Mouse (Mus musculus) heart, embryonic 16.5 days (tissue): Measurements from ENCODE around the gene Ywhaq. TPM values are rescaled to one million over a fixed set of nuclear protein-coding genes. Genes with fewer than 3 reads are reported as not detected.

Source experiments
- ATAC-seq: fragments of 200-750 bp; cut with Nextera tagmentation; replicated peaks from 2 replicates; pipeline ENCODE4 v1.8.0; 2017; ENCODE audit warnings: moderate number of reproducible peaks; ENCODE audit not compliant: insufficient read depth, low FRiP score; ENCODE audit errors: extremely low read depth
- H3K27ac ChIP-seq: fragments of 300-500 bp; sonication (generic); 2 replicates; pipeline ENCODE4 v1.5.1; 2014; ENCODE audit warnings: mild to moderate bottlenecking, low read length, control low read depth, moderate library complexity
- H3K27me3 ChIP-seq: fragments of 300-500 bp; sonication (generic); 2 replicates; pipeline ENCODE4 v1.6.1; 2014; ENCODE audit warnings: low read length, mixed read lengths; ENCODE audit not compliant: control insufficient read depth, insufficient read depth
- H3K36me3 ChIP-seq: fragments of 300-500 bp; sonication (generic); 2 replicates; pipeline ENCODE4 v1.6.1; 2014; ENCODE audit not compliant: control insufficient read depth, insufficient read depth
- H3K4me1 ChIP-seq: fragments of 300-500 bp; sonication (generic); 2 replicates; pipeline ENCODE4 v1.6.1; 2014; ENCODE audit warnings: low read length, mixed read lengths; ENCODE audit not compliant: control insufficient read depth, insufficient read depth
- H3K4me2 ChIP-seq: fragments of 300-500 bp; sonication (generic); 2 replicates; pipeline ENCODE4 v1.6.1; 2014; ENCODE audit warnings: low read depth, mild to moderate bottlenecking, control low read depth, low read length
- H3K4me3 ChIP-seq: fragments of 300-500 bp; sonication (generic); 2 replicates; pipeline ENCODE4 v1.5.1; 2014; ENCODE audit warnings: mild to moderate bottlenecking, control low read depth, low read length
- H3K9ac ChIP-seq: fragments of 300-500 bp; sonication (generic); 2 replicates; pipeline ENCODE4 v1.6.1; 2014; ENCODE audit warnings: low read length, control low read depth
- H3K9me3 ChIP-seq: fragments of 300-500 bp; sonication (generic); replicated peaks from 2 replicates; pipeline ENCODE4 v1.6.1; 2016; ENCODE audit warnings: low read length; ENCODE audit not compliant: control insufficient read depth
- WGBS: fragments of 180-500 bp; shearing (Covaris S2); extraction: QIAGEN DNeasy Blood & Tissue Kit; methylation state at CpG from one replicate; pipeline ENCODE4 v1.1.7; 2014; 5-methylcytosine and 5-hydroxymethylcytosine counted together
- polyA plus RNA-seq: library from polyadenylated mRNA; unstranded; fragments of >200 nt; fragmentation: Nextera tagmentation; extraction: Ambion mirVana; gene quantifications from 2 replicates; pipeline ENCODE4 v1.2.1, GENCODE M21; 2015

The Ywhaq gene
- polyA plus RNA-seq, 1 experiment from 2014 or later, result 357 TPM

DNA sequence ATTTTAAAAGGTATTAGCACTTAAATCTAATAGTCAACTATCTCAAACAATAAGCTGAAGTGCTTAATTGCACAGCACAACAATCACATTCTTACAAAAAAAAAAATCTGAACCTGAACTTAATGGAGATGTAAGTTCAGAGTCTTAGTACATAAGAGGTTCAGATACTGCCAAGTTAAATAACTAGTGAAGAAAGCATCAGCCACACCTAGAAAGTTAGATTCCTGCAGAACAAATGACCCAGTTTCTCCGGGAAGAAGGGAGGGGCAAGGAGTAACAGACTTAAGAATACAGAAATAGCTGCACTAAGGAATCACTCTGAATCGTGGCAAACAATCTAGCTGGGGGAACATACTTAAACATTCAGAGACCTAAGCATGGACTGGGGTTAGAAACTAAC lies 54.8 kb downstream of the Ywhaq start:
- 51% methylated on average over 2 of the region's 2 CpGs for WGBS
- Histone ChIP-seq H3K9me3 (no peaks in the 10 kb centered on the region), H3K4me1 (no peaks in the 10 kb centered on the region), H3K27ac (no peak overlapping the region), H3K4me2 (no peak overlapping the region), H3K4me3 (no peak overlapping the region), H3K36me3 (peaks cover 3% of the 10 kb centered on the region), H3K27me3 (no peaks in the 10 kb centered on the region), H3K9ac (no peak overlapping the region)
- no peak for ATAC-seq

DNA sequence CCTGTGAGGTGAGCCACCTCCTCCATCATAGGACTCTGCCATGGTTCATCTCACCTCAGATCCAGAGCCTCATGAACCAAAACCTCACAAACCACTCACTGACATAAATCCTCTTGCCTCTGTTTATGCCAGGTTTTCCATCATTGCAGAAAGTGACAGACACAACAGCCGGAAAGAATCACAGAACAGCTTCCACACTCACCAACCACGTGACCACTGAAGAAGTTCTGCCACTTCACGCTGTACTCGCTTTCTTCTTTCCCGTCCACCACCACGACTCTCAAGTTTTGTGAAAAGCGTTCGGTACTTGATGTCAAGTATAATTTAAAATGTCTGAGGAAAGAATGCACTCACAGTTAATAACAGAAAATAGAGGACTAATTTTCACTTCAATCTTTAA lies 63.8 kb downstream of the Ywhaq start:
- Histone ChIP-seq H3K27ac (no peak overlapping the region), H3K4me3 (no peak overlapping the region), H3K9me3 (peaks cover 9% of the 10 kb centered on the region), H3K4me1 (no peaks in the 10 kb centered on the region), H3K36me3 (peaks cover 36% of the 10 kb centered on the region), H3K9ac (no peak overlapping the region), H3K27me3 (no peaks in the 10 kb centered on the region), H3K4me2 (no peak overlapping the region)
- ATAC-seq, result no peak
- WGBS, result 94% methylated on average over 8 of the region's 8 CpGs

- Histone ChIP-seq H3K9ac (no peak overlapping the region), H3K27ac (no peak overlapping the region), H3K4me3 (no peak overlapping the region), H3K27me3 (no peaks in the 10 kb centered on the region), H3K36me3 (peaks cover 40% of the 10 kb centered on the region), H3K4me1 (no peaks in the 10 kb centered on the region), H3K9me3 (peaks cover 9% of the 10 kb centered on the region), H3K4me2 (no peak overlapping the region)
- ATAC-seq, result no peak
- WGBS, result 90% methylated on average over 7 of the region's 7 CpGs
Observed at GRCm38 (mm10) chr12:21350113-21350876, 67.1 kb downstream of the Ywhaq start.

- Histone ChIP-seq H3K4me1 (no peaks in the 10 kb centered on the region), H3K9ac (no peak overlapping the region), H3K9me3 (peaks cover 5% of the 10 kb centered on the region), H3K36me3 (peaks cover 36% of the 10 kb centered on the region), H3K27me3 (no peaks in the 10 kb centered on the region), H3K4me2 (no peak overlapping the region), H3K27ac (no peak overlapping the region), H3K4me3 (no peak overlapping the region)
- no peak for ATAC-seq
- 91% methylated on average over 7 of the region's 7 CpGs for WGBS
Observed at GRCm38 (mm10) chr12:21346972-21347371, 70.5 kb downstream of the Ywhaq start.

DNA sequence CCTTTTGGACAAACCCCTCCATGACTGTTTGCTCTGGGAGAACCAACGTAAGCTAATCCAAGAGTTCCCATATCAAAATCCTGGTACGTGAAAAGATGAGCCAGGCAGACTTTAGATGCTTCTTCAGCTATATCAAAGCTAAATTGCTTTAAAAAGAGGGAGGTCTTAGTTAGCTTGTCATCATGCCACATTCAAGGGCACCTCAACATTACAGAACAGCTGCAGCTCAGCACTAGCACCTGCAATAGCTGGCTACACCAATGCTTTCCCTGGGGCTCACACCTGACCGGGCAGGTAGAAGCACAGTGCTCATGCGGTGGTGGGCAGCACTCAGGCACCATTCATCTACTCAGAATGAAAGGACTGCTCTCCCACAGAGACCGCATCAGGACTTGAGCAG lies 76.8 kb downstream of the Ywhaq start:
- Histone ChIP-seq H3K9ac (no peak overlapping the region), H3K9me3 (no peaks in the 10 kb centered on the region), H3K27ac (no peak overlapping the region), H3K4me1 (no peaks in the 10 kb centered on the region), H3K36me3 (peaks cover 46% of the 10 kb centered on the region), H3K4me2 (no peak overlapping the region), H3K27me3 (no peaks in the 10 kb centered on the region), H3K4me3 (no peak overlapping the region)
- ATAC-seq, result no peak
- 95% methylated on average over 5 of the region's 5 CpGs for WGBS

Other genes starting within 250 kb of the Ywhaq start
- gene Cpsf3, start 132.2 kb downstream of the Ywhaq start, polyA plus RNA-seq, result 70.9 and 77.0 TPM in 2 replicates
- gene Itgb1bp1, start 131.4 kb downstream of the Ywhaq start, polyA plus RNA-seq, result 38.7 and 38.8 TPM in 2 replicates
- 42.2 and 46.5 TPM in 2 replicates for gene Iah1, start 101.2 kb downstream of the Ywhaq start, polyA plus RNA-seq
- 25.8 and 31.0 TPM in 2 replicates for gene Adam17, start 44.0 kb downstream of the Ywhaq start, polyA plus RNA-seq